Mouse (Mus musculus) intestine, postnatal 0 days (tissue): ENCODE data around the gene Pfas. TPM values are rescaled to one million over a fixed set of nuclear protein-coding genes. Genes with fewer than 3 reads are reported as not detected.

ENCODE experiments used
- ATAC-seq: fragments of 200-750 bp; cut with Nextera tagmentation; 2 replicates; pipeline ENCODE4 v1.8.0; 2017; ENCODE audit warnings: mild to moderate bottlenecking, moderate TSS enrichment, moderate library complexity
- H3K27ac ChIP-seq: fragments of 300-500 bp; sonication (generic); 2 replicates; pipeline ENCODE4 v1.5.1; 2014; ENCODE audit warnings: mild to moderate bottlenecking, low read depth, low read length, moderate library complexity
- H3K27me3 ChIP-seq: fragments of 300-500 bp; sonication (generic); replicated peaks from 2 replicates; pipeline ENCODE4 v1.6.1; 2014; ENCODE audit warnings: low read length, mixed read lengths; ENCODE audit not compliant: control insufficient read depth, insufficient read depth
- H3K36me3 ChIP-seq: fragments of 300-500 bp; sonication (generic); 2 replicates; pipeline ENCODE4 v1.6.1; 2014; ENCODE audit warnings: mild to moderate bottlenecking, moderate library complexity; ENCODE audit not compliant: control insufficient read depth, insufficient read depth
- H3K4me1 ChIP-seq: fragments of 300-500 bp; sonication (generic); replicated peaks from 2 replicates; pipeline ENCODE4 v1.6.1; 2014; ENCODE audit warnings: antibody characterized with exemption, low read length, mixed read lengths; ENCODE audit not compliant: control insufficient read depth, insufficient read depth
- H3K4me2 ChIP-seq: fragments of 300-500 bp; sonication (generic); replicated peaks from 2 replicates; pipeline ENCODE4 v1.6.1; 2014; ENCODE audit warnings: low read depth, mild to moderate bottlenecking, moderate library complexity
- H3K4me3 ChIP-seq: fragments of 300-500 bp; sonication (generic); 2 replicates; pipeline ENCODE4 v1.5.1; 2014; ENCODE audit warnings: low read depth, low read length
- H3K9ac ChIP-seq: fragments of 300-500 bp; sonication (generic); 2 replicates; pipeline ENCODE4 v1.6.1; 2014; ENCODE audit warnings: mild to moderate bottlenecking, low read depth, low read length
- H3K9me3 ChIP-seq: fragments of 300-500 bp; sonication (generic); 2 replicates; pipeline ENCODE4 v1.6.1; 2016; ENCODE audit warnings: mixed run types; ENCODE audit not compliant: control insufficient read depth
- CTCF ChIP-seq: sonication (generic); IDR thresholded peaks from 2 replicates; pipeline ENCODE4 v1.5.1; 2016; ENCODE audit warnings: low read depth, mild to moderate bottlenecking, control low read depth, antibody characterized with exemption, moderate library complexity
- WGBS: fragments of 180-500 bp; shearing (Covaris S2); extraction: QIAGEN DNeasy Blood & Tissue Kit; methylation state at CpG from one replicate; pipeline ENCODE4 v1.1.7; 2014; 5-methylcytosine and 5-hydroxymethylcytosine counted together
- polyA plus RNA-seq: library from polyadenylated mRNA; unstranded; fragments of >200 nt; fragmentation: Nextera tagmentation; extraction: Ambion mirVana; gene quantifications from 2 replicates; pipeline ENCODE4 v1.2.1, GENCODE M21; 2015

Gene Pfas
- 6.4 and 7.2 TPM in 2 replicates for polyA plus RNA-seq

GRCm38 (mm10) chr11:69008182-69009121 is at the start of gene Pfas:
Pfas (minus strand) TSS chr11:69008460.
- H3K4me3 ChIP-seq: peak within 1 kb of the TSS; percentile 81
- H3K9ac ChIP-seq: peak within 1 kb of the TSS; percentile 62
- no peaks in the 10 kb centered on the region for H3K36me3 ChIP-seq
- ATAC-seq: peak; percentile 80
- 9% methylated on average over 38 of the region's 38 CpGs for WGBS
- peak; percentile 18; the same call in 1 of the 2 replicates for TF ChIP-seq CTCF
- H3K4me2 ChIP-seq: peak within 1 kb of the TSS; percentile 79
- 0 out of 2 replicates have a peak within 1 kb of the TSS, but pooled peaks have one; percentile 28 for H3K27ac ChIP-seq
- H3K27me3 ChIP-seq: no peaks in the 10 kb centered on the region
- H3K9me3 ChIP-seq: no peaks in the 10 kb centered on the region
- peaks cover 2% of the 10 kb centered on the region; the same call in 1 of the 2 replicates for H3K4me1 ChIP-seq

GRCm38 (mm10) chr11:69053848-69054247 is 45.6 kb upstream of the Pfas start:
- Histone ChIP-seq H3K4me3 (no peak overlapping the region), H3K9me3 (no peaks in the 10 kb centered on the region), H3K9ac (no peak overlapping the region), H3K27ac (no peak overlapping the region), H3K4me1 (no peaks in the 10 kb centered on the region), H3K36me3 (peaks cover 3% of the 10 kb centered on the region; the same call in 1 of the 2 replicates), H3K27me3 (no peaks in the 10 kb centered on the region), H3K4me2 (no peak overlapping the region)
- no peak for TF ChIP-seq CTCF
- ATAC-seq: no peak
- 49% methylated on average over 3 of the region's 3 CpGs for WGBS

GRCm38 (mm10) chr11:69052824-69053421 is 44.7 kb upstream of the Pfas start:
- no peak overlapping the region for H3K27ac ChIP-seq
- peaks cover 3% of the 10 kb centered on the region; the same call in 1 of the 2 replicates for H3K36me3 ChIP-seq
- H3K9ac ChIP-seq: no peak overlapping the region
- TF ChIP-seq CTCF: no peak
- no peak for ATAC-seq
- 88% methylated on average over 2 of the region's 2 CpGs for WGBS
- no peaks in the 10 kb centered on the region for H3K4me1 ChIP-seq
- H3K4me3 ChIP-seq: no peak overlapping the region
- H3K9me3 ChIP-seq: no peaks in the 10 kb centered on the region
- H3K4me2 ChIP-seq: no peak overlapping the region
- H3K27me3 ChIP-seq: no peaks in the 10 kb centered on the region

- WGBS: 89% methylated on average over 4 of the region's 4 CpGs
- H3K27me3 ChIP-seq: no peaks in the 10 kb centered on the region
- no peak overlapping the region for H3K27ac ChIP-seq
- H3K9me3 ChIP-seq: no peaks in the 10 kb centered on the region
- peaks cover 3% of the 10 kb centered on the region; the same call in 1 of the 2 replicates for H3K36me3 ChIP-seq
- H3K4me1 ChIP-seq: no peaks in the 10 kb centered on the region
- no peak for TF ChIP-seq CTCF
- no peak for ATAC-seq
- H3K4me2 ChIP-seq: no peak overlapping the region
- no peak overlapping the region for H3K9ac ChIP-seq
- H3K4me3 ChIP-seq: no peak overlapping the region
These were observed 43.5 kb upstream of the Pfas start for GRCm38 (mm10) chr11:69051771-69052170.

- Histone ChIP-seq H3K27ac (no peak overlapping the region), H3K9ac (no peak overlapping the region), H3K36me3 (peaks cover 3% of the 10 kb centered on the region; the same call in 1 of the 2 replicates), H3K4me1 (no peaks in the 10 kb centered on the region), H3K27me3 (no peaks in the 10 kb centered on the region), H3K4me3 (no peak overlapping the region), H3K4me2 (no peak overlapping the region), H3K9me3 (no peaks in the 10 kb centered on the region)
- ATAC-seq: no peak
- TF ChIP-seq CTCF: no peak
- 95% methylated on average over 8 of the region's 8 CpGs for WGBS
These were observed 42.5 kb upstream of the Pfas start for GRCm38 (mm10) chr11:69050748-69051147.

GRCm38 (mm10) chr11:69048151-69048550 is 39.9 kb upstream of the Pfas start:
- no peak overlapping the region for H3K4me2 ChIP-seq
- H3K36me3 ChIP-seq: peaks cover 3% of the 10 kb centered on the region; the same call in 1 of the 2 replicates
- H3K9me3 ChIP-seq: no peaks in the 10 kb centered on the region
- WGBS: 90% methylated on average over 14 of the region's 14 CpGs
- H3K27ac ChIP-seq: no peak overlapping the region
- no peak for ATAC-seq
- no peak overlapping the region for H3K9ac ChIP-seq
- no peak for TF ChIP-seq CTCF
- no peak overlapping the region for H3K4me3 ChIP-seq
- H3K27me3 ChIP-seq: no peaks in the 10 kb centered on the region
- H3K4me1 ChIP-seq: no peaks in the 10 kb centered on the region
